9 mouse cellular contexts compared by ENCODE assay signal in the genomic region with DNA sequence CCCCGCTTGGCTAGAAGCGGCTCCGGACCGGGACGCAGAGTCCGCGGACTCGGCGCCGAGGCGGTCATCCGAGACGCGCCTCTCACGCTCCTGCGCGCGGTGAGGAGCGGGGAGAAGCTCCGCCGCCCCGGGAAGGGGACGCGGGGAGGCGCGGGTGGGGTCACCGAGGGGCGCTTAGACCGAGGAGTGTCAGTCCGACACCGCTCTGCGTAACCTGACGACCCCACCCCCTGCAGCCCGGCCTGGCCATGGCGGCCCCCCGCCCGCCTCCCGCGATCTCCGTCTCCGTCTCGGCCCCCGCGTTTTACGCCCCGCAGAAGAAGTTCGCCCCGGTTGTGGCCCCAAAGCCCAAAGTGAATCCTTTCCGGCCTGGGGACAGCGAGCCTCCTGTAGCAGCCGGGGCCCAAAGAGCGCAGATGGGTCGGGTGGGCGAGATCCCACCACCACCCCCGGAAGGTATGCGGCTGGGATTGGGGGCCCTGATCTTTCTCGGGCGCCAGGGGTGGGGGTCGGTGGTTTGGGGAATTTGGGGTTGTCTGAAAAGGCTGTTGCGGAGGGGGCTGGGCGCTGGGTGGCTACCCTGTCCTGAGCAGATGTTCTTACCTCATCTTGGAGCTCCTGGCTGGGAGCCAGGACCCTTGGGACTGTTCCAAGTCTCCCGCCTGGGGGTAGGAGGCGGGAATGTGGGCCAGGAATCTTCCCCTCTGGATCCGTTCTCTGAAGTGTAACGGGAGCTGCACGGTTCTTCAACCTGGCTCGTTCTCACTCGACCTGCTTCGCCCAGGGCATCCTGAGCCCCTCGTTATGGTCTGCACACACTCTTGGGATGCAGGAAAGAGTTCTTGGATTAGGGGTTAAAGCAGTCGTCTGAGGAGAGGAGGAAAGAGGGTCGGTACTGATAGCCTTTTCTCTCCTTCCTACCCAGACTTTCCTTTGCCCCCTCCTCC. TPM values are rescaled to one million over a fixed set of nuclear protein-coding genes. Genes with fewer than 3 reads are reported as not detected.
DNase-seq lines count a peak whose midpoint lies in the region; ATAC-seq and TF ChIP-seq lines count a peak whose summit lies in the region.
"Had no signal": no experiment of that assay in that cellular context is flagged by ENCODE, and none has a peak within 500 bp of the region (broad histone marks: within the 10 kb centered on the region; RNA-seq: fewer than 3 reads in every experiment).

No protein-coding gene starts in this region.

- H3K27me3 ChIP-seq in forebrain, embryonic 11.5 days (ENCODE audit: control insufficient read depth, insufficient read depth, low read length), result no peaks in the 10 kb centered on the region
- no peaks in the 10 kb centered on the region for H3K27me3 ChIP-seq in heart, embryonic 16.5 days (ENCODE audit: control insufficient read depth, insufficient read depth, low read length)
- H3K27me3 ChIP-seq in liver, embryonic 14.5 days (ENCODE audit: control insufficient read depth, insufficient read depth, low read length), result no peaks in the 10 kb centered on the region

- peaks cover 1% of the 10 kb centered on the region; the same call in 1 of the 2 replicates for H3K36me3 ChIP-seq in ES-E14 (ENCODE audit: control insufficient read depth, insufficient read depth, low read length, poor library complexity, severe bottlenecking)
- H3K36me3 ChIP-seq in forebrain, embryonic 11.5 days (ENCODE audit: control insufficient read depth, insufficient read depth, low read length), result no peaks in the 10 kb centered on the region
- peaks cover 9% of the 10 kb centered on the region for H3K36me3 ChIP-seq in heart, embryonic 16.5 days (ENCODE audit: control insufficient read depth, insufficient read depth)
- no peaks in the 10 kb centered on the region for H3K36me3 ChIP-seq in liver, embryonic 14.5 days (replicated peaks; ENCODE audit: control insufficient read depth, insufficient read depth, low read depth)

- H3K4me2 ChIP-seq in forebrain, embryonic 11.5 days (ENCODE audit: low read depth, low read length, severe bottlenecking), result peak overlapping the region; percentile 77
- H3K4me2 ChIP-seq in heart, embryonic 16.5 days (ENCODE audit: low read depth, low read length), result peak overlapping the region; percentile 94
- H3K4me2 ChIP-seq in liver, embryonic 14.5 days (ENCODE audit: low read depth), result peak overlapping the region; percentile 67

- TF ChIP-seq EP300 in liver, embryonic 14.5 days (IDR thresholded peaks at IDR 0.05; ENCODE audit: low read depth), result no peak

- no peak for TF ChIP-seq CTCF in bone marrow macrophage, adult 2 months (IDR thresholded peaks at IDR 0.05; ENCODE audit: low read depth, low read length)
- TF ChIP-seq CTCF in liver, embryonic 14.5 days (IDR thresholded peaks at IDR 0.05; ENCODE audit: low read depth), result no peak

- peak overlapping the region; percentile 17; the same call in 1 of the 2 replicates for H3K27ac ChIP-seq in ES-E14 (ENCODE audit: insufficient read depth, low read depth, low read length, poor library complexity, severe bottlenecking)
- no peak overlapping the region; the same call in 1 of the 2 replicates for H3K27ac ChIP-seq in bone marrow macrophage, adult 2 months (ENCODE audit: insufficient read depth, low read depth, low read length)
- peak overlapping the region; percentile 87 for H3K27ac ChIP-seq in forebrain, embryonic 11.5 days (ENCODE audit: low read depth, low read length)
- peak overlapping the region; percentile 98 for H3K27ac ChIP-seq in heart, embryonic 16.5 days (ENCODE audit: low read length)
- H3K27ac ChIP-seq in liver, embryonic 14.5 days, result no peak overlapping the region

- H3K9ac ChIP-seq in ES-E14 (ENCODE audit: insufficient read depth, low read depth, low read length, poor library complexity, severe bottlenecking), result peak overlapping the region; percentile 91
- peak overlapping the region; percentile 89 for H3K9ac ChIP-seq in forebrain, embryonic 11.5 days (ENCODE audit: low read length)
- H3K9ac ChIP-seq in heart, embryonic 16.5 days (ENCODE audit: low read length), result peak overlapping the region; percentile 98
- H3K9ac ChIP-seq in liver, embryonic 14.5 days (replicated peaks), result peak overlapping the region; percentile 58

- no peak for DNase-seq in ES-E14 (ENCODE audit: low read depth, low spot score)
- peak; percentile 82 for DNase-seq in forebrain, embryonic 11.5 days (ENCODE audit: low spot score)
- DNase-seq in kidney, postnatal 25 days, result peak; percentile 94 to 95
- DNase-seq in liver, embryonic 14.5 days (ENCODE audit: low read depth in 3 of 3, low spot score in 3 of 3), result no peak
- peak; percentile 70 for DNase-seq in ovary, adult 18-20 months (ENCODE audit: low spot score)
- peak; percentile 73 for DNase-seq in urinary bladder, postnatal 25 days (ENCODE audit: low spot score)

- peak; percentile 54 for ATAC-seq in forebrain, embryonic 11.5 days (replicated peaks; ENCODE audit: low FRiP score)
- ATAC-seq in heart, embryonic 16.5 days (replicated peaks; ENCODE audit: extremely low read depth, insufficient read depth, low FRiP score), result peak; percentile 15
- ATAC-seq in liver, embryonic 14.5 days (ENCODE audit: insufficient read depth), result no peak; the same call in 1 of the 2 replicates

- peak; percentile 63; the same call in 1 of the 2 replicates for TF ChIP-seq POLR2A in bone marrow macrophage, adult 2 months (IDR thresholded peaks at IDR 0.05; ENCODE audit: borderline replicate concordance, low read depth, low read length)

- under 1% methylated on average over 72 of the region's 72 CpGs for WGBS in forebrain, embryonic 11.5 days
- WGBS in heart, embryonic 16.5 days, result under 1% methylated on average over 72 of the region's 72 CpGs
- WGBS in liver, embryonic 14.5 days (ENCODE audit: insufficient replicate concordance), result under 1% methylated on average over 46 of the region's 72 CpGs

- H3K9me3 ChIP-seq in ES-E14 (ENCODE audit: control insufficient read depth, insufficient read depth, low read depth, low read length), result no peaks in the 10 kb centered on the region
- no peaks in the 10 kb centered on the region for H3K9me3 ChIP-seq in forebrain, embryonic 11.5 days (ENCODE audit: control insufficient read depth, low read length)
- no peaks in the 10 kb centered on the region for H3K9me3 ChIP-seq in heart, embryonic 16.5 days (replicated peaks; ENCODE audit: control insufficient read depth, low read length)
- no peaks in the 10 kb centered on the region for H3K9me3 ChIP-seq in liver, embryonic 14.5 days (ENCODE audit: control insufficient read depth, low read length)

- H3K4me1 ChIP-seq in ES-E14 (ENCODE audit: control insufficient read depth in 2 of 2, insufficient read depth in 2 of 2, low read length in 2 of 2, poor library complexity in 1 of 2), result peaks cover 0 to 10% of the 10 kb centered on the region in 2 experiments; a peak in 1 of 4 replicates
- H3K4me1 ChIP-seq in bone marrow macrophage, adult 2 months (ENCODE audit: control insufficient read depth, insufficient read depth, low read length), result peaks cover 40% of the 10 kb centered on the region
- peaks cover 5% of the 10 kb centered on the region for H3K4me1 ChIP-seq in forebrain, embryonic 11.5 days (replicated peaks; ENCODE audit: control insufficient read depth, insufficient read depth, low read length)
- peaks cover 47% of the 10 kb centered on the region for H3K4me1 ChIP-seq in heart, embryonic 16.5 days (ENCODE audit: control insufficient read depth, insufficient read depth, low read length)
- H3K4me1 ChIP-seq in liver, embryonic 14.5 days (replicated peaks; ENCODE audit: control insufficient read depth in 2 of 2, insufficient read depth in 2 of 2, low read length in 1 of 2), result peaks cover 9 to 42% of the 10 kb centered on the region in 2 experiments

- in situ Hi-C loops in ES-E14 (cut with MboI; ENCODE audit: low sequenced_read_pairs in 2 of 2, unreplicated experiment in 2 of 2), result no loop called here

- H3K4me3 ChIP-seq in ES-E14 (ENCODE audit: insufficient read depth in 1 of 2, low read depth in 1 of 2, low read length in 2 of 2, poor library complexity in 1 of 2, severe bottlenecking in 1 of 2), result peak overlapping the region; percentile 80 to 96
- H3K4me3 ChIP-seq in bone marrow macrophage, adult 2 months (ENCODE audit: insufficient read depth, low read length), result peak overlapping the region; percentile 68
- H3K4me3 ChIP-seq in forebrain, embryonic 11.5 days (ENCODE audit: low read depth, low read length), result peak overlapping the region; percentile 77
- peak overlapping the region; percentile 90 for H3K4me3 ChIP-seq in heart, embryonic 16.5 days (ENCODE audit: low read length)
- H3K4me3 ChIP-seq in liver, embryonic 14.5 days (ENCODE audit: insufficient read depth in 1 of 2, low read depth in 2 of 2, low read length in 2 of 2), result peak overlapping the region; percentile 59 to 67

RNA-seq across cellular contexts. Expression of gene Zyx, which starts 0.9 kb away (rescaled TPM):
- total RNA-seq in ES-E14 (2012; rRNA removed), result 20.3 and 46.0 TPM in 2 replicates
- polyA plus RNA-seq in bone marrow macrophage, adult 2 months (2012; ENCODE audit: insufficient read depth, insufficient read length, missing spikeins), result 88.7 and 98.6 TPM in 2 replicates
- polyA plus RNA-seq in forebrain, embryonic 11.5 days (2014; fragmentation: Nextera tagmentation; extraction: Ambion mirVana), result 86.1 and 90.0 TPM in 2 replicates
- 152 and 159 TPM in 2 replicates for polyA plus RNA-seq in heart, embryonic 16.5 days (2015; fragmentation: Nextera tagmentation; extraction: Ambion mirVana)
- polyA plus RNA-seq in liver, embryonic 14.5 days (2012; rRNA removed), result 26.7 and 27.7 TPM in 2 replicates
- polyA plus RNA-seq in liver, embryonic 14.5 days (2014; fragmentation: Nextera tagmentation; extraction: Ambion mirVana), result 30.2 and 36.5 TPM in 2 replicates

RNA-seq across cellular contexts. Expression of gene Epha1, which starts 22.8 kb away (rescaled TPM):
- 24.1 and 37.6 TPM in 2 replicates for total RNA-seq in ES-E14 (2012; rRNA removed)
- not detected in 2 replicates for polyA plus RNA-seq in bone marrow macrophage, adult 2 months (2012; ENCODE audit: insufficient read depth, insufficient read length, missing spikeins)
- polyA plus RNA-seq in forebrain, embryonic 11.5 days (2014; fragmentation: Nextera tagmentation; extraction: Ambion mirVana), result 0.24 and 0.27 TPM in 2 replicates
- 1.9 and 2.9 TPM in 2 replicates for polyA plus RNA-seq in heart, embryonic 16.5 days (2015; fragmentation: Nextera tagmentation; extraction: Ambion mirVana)
- 3.5 and 4.0 TPM in 2 replicates for polyA plus RNA-seq in liver, embryonic 14.5 days (2012; rRNA removed)
- polyA plus RNA-seq in liver, embryonic 14.5 days (2014; fragmentation: Nextera tagmentation; extraction: Ambion mirVana), result 1.4 and 1.7 TPM in 2 replicates

RNA-seq across cellular contexts. Expression of gene Fam131b, which starts 25.9 kb away (rescaled TPM):
- total RNA-seq in ES-E14 (2012; rRNA removed), result 0.74 and 1.3 TPM in 2 replicates
- not detected in 2 replicates for polyA plus RNA-seq in bone marrow macrophage, adult 2 months (2012; ENCODE audit: insufficient read depth, insufficient read length, missing spikeins)
- polyA plus RNA-seq in forebrain, embryonic 11.5 days (2014; fragmentation: Nextera tagmentation; extraction: Ambion mirVana), result 2.8 and 3.0 TPM in 2 replicates
- polyA plus RNA-seq in heart, embryonic 16.5 days (2015; fragmentation: Nextera tagmentation; extraction: Ambion mirVana), result 0.17 and 0.21 TPM in 2 replicates
- 0.08 TPM in 2 replicates for polyA plus RNA-seq in liver, embryonic 14.5 days (2012; rRNA removed)
- 0.06 TPM in 1 of 2 replicates, not detected in the other for polyA plus RNA-seq in liver, embryonic 14.5 days (2014; fragmentation: Nextera tagmentation; extraction: Ambion mirVana)
- total RNA-seq: hematopoietic stem cell, adult 5-6 weeks had no signal

RNA-seq across cellular contexts. Expression of gene Tas2r143, which starts 49.7 kb away (rescaled TPM):
- total RNA-seq in ES-E14 (2012; rRNA removed), result not detected in 2 replicates
- not detected in 2 replicates for polyA plus RNA-seq in bone marrow macrophage, adult 2 months (2012; ENCODE audit: insufficient read depth, insufficient read length, missing spikeins)
- polyA plus RNA-seq in forebrain, embryonic 11.5 days (2014; fragmentation: Nextera tagmentation; extraction: Ambion mirVana), result not detected in 2 replicates
- not detected in 2 replicates for polyA plus RNA-seq in heart, embryonic 16.5 days (2015; fragmentation: Nextera tagmentation; extraction: Ambion mirVana)
- not detected in 2 replicates for polyA plus RNA-seq in liver, embryonic 14.5 days (2012; rRNA removed)
- polyA plus RNA-seq in liver, embryonic 14.5 days (2014; fragmentation: Nextera tagmentation; extraction: Ambion mirVana), result not detected in 2 replicates
- total RNA-seq: hematopoietic stem cell, adult 5-6 weeks had no signal

RNA-seq across cellular contexts. Expression of gene Tas2r135, which starts 54.9 kb away (rescaled TPM):
- not detected in 2 replicates for total RNA-seq in ES-E14 (2012; rRNA removed)
- not detected in 2 replicates for polyA plus RNA-seq in bone marrow macrophage, adult 2 months (2012; ENCODE audit: insufficient read depth, insufficient read length, missing spikeins)
- not detected in 2 replicates for polyA plus RNA-seq in forebrain, embryonic 11.5 days (2014; fragmentation: Nextera tagmentation; extraction: Ambion mirVana)
- polyA plus RNA-seq in heart, embryonic 16.5 days (2015; fragmentation: Nextera tagmentation; extraction: Ambion mirVana), result not detected in 2 replicates
- not detected in 2 replicates for polyA plus RNA-seq in liver, embryonic 14.5 days (2012; rRNA removed)
- not detected in 2 replicates for polyA plus RNA-seq in liver, embryonic 14.5 days (2014; fragmentation: Nextera tagmentation; extraction: Ambion mirVana)
- total RNA-seq: hematopoietic stem cell, adult 5-6 weeks had no signal

Comparison
In these comparisons a context has a peak if more than half of its experiments do, and no peak if none do; other contexts are left out.
1. DNase-seq: peak in forebrain, embryonic 11.5 days (single experiment), kidney, postnatal 25 days (2 of 2), ovary, adult 18-20 months (single experiment) and urinary bladder, postnatal 25 days (single experiment); none in ES-E14 (single experiment) and liver, embryonic 14.5 days (0 of 3).
2. H3K27ac ChIP-seq: peak in ES-E14 (single experiment), forebrain, embryonic 11.5 days (single experiment) and heart, embryonic 16.5 days (single experiment); none in bone marrow macrophage, adult 2 months (single experiment) and liver, embryonic 14.5 days (single experiment).
3. Peak in every context shown above with its lines, with median percentiles within 50 percentile points of each other: H3K4me3 ChIP-seq, H3K9ac ChIP-seq and H3K4me2 ChIP-seq.